Mouse (Mus musculus): ENCODE data around the gene Gas7. TPM values are rescaled to one million over a fixed set of nuclear protein-coding genes. Genes with fewer than 3 reads are reported as not detected.
A peak's percentile ranks its signal among the peaks of the same experiment; 100 is the strongest.

Gas7 gene
- 8.4 and 9.0 TPM in 2 replicates for polyA plus RNA-seq (2015; fragmentation: Nextera tagmentation; extraction: Ambion mirVana)

- WGBS = under 1% methylated on average over 75 of the region's 78 CpGs
- Histone ChIP-seq H3K27me3 (replicated peaks) (peaks cover 22% of the 10 kb centered on the region; the same call in 1 of the 2 replicates), H3K36me3 (no peaks in the 10 kb centered on the region), H3K9ac (peak within 1 kb of the TSS; percentile 85), H3K4me1 (peaks cover 32% of the 10 kb centered on the region), H3K4me3 (peak within 1 kb of the TSS; percentile 76), H3K4me2 (peak within 1 kb of the TSS; percentile 84), H3K9me3 (no peaks in the 10 kb centered on the region), H3K27ac (replicated peaks) (no peak within 1 kb of the TSS)
- peak; percentile 61; the same call in 1 of the 2 replicates for ATAC-seq (ENCODE audit: extremely low read depth, insufficient number of reproducible peaks, low FRiP score, low TSS enrichment)
Measured at GRCm38 (mm10) chr11:67454874-67455526, at the start of gene Gas7. Gene Gas7 (plus strand): TSS chr11:67455437.

GRCm38 (mm10) chr11:67414346-67414940 is 40.8 kb upstream of the Gas7 start:
- ATAC-seq (ENCODE audit: extremely low read depth, insufficient number of reproducible peaks, low FRiP score, low TSS enrichment) = no peak
- no peaks in the 10 kb centered on the region for H3K36me3 ChIP-seq
- H3K9me3 ChIP-seq = no peaks in the 10 kb centered on the region
- no peak overlapping the region for H3K27ac ChIP-seq (replicated peaks)
- 66% methylated on average over 6 of the region's 6 CpGs for WGBS
- no peak overlapping the region for H3K4me2 ChIP-seq
- no peaks in the 10 kb centered on the region; the same call in 1 of the 2 replicates for H3K27me3 ChIP-seq (replicated peaks)
- H3K4me3 ChIP-seq = no peak overlapping the region
- H3K9ac ChIP-seq = no peak overlapping the region
- H3K4me1 ChIP-seq = peaks cover 4% of the 10 kb centered on the region; the same call in 1 of the 2 replicates

GRCm38 (mm10) chr11:67423575-67423974 is 31.7 kb upstream of the Gas7 start:
- H3K9ac ChIP-seq = no peak overlapping the region
- no peaks in the 10 kb centered on the region for H3K27me3 ChIP-seq (replicated peaks)
- H3K4me3 ChIP-seq = no peak overlapping the region
- ATAC-seq (ENCODE audit: extremely low read depth, insufficient number of reproducible peaks, low FRiP score, low TSS enrichment) = no peak
- WGBS = 89% methylated on average over 13 of the region's 13 CpGs
- H3K4me2 ChIP-seq = no peak overlapping the region
- no peak overlapping the region for H3K27ac ChIP-seq (replicated peaks)
- H3K36me3 ChIP-seq = no peaks in the 10 kb centered on the region
- no peaks in the 10 kb centered on the region for H3K9me3 ChIP-seq
- H3K4me1 ChIP-seq = no peaks in the 10 kb centered on the region

GRCm38 (mm10) chr11:67428196-67428595 is 27.0 kb upstream of the Gas7 start:
- WGBS = 22% methylated on average over 3 of the region's 3 CpGs
- no peak for ATAC-seq (ENCODE audit: extremely low read depth, insufficient number of reproducible peaks, low FRiP score, low TSS enrichment)
- Histone ChIP-seq H3K4me3 (no peak overlapping the region), H3K4me1 (no peaks in the 10 kb centered on the region), H3K27me3 (replicated peaks) (no peaks in the 10 kb centered on the region), H3K9me3 (no peaks in the 10 kb centered on the region), H3K27ac (replicated peaks) (no peak overlapping the region), H3K36me3 (no peaks in the 10 kb centered on the region), H3K9ac (no peak overlapping the region), H3K4me2 (no peak overlapping the region)

- Histone ChIP-seq H3K27me3 (replicated peaks) (no peaks in the 10 kb centered on the region), H3K27ac (replicated peaks) (no peak overlapping the region), H3K4me2 (no peak overlapping the region), H3K4me3 (no peak overlapping the region), H3K36me3 (no peaks in the 10 kb centered on the region), H3K4me1 (no peaks in the 10 kb centered on the region), H3K9ac (no peak overlapping the region), H3K9me3 (no peaks in the 10 kb centered on the region)
- no peak for ATAC-seq (ENCODE audit: extremely low read depth, insufficient number of reproducible peaks, low FRiP score, low TSS enrichment)
- 12% methylated on average over 1 of the region's 1 CpGs for WGBS
Measured at GRCm38 (mm10) chr11:67429836-67430235, 25.4 kb upstream of the Gas7 start.

- 35% methylated on average over 14 of the region's 14 CpGs for WGBS
- Histone ChIP-seq H3K27me3 (replicated peaks) (no peaks in the 10 kb centered on the region), H3K4me2 (0 out of 2 replicates have a peak overlapping the region, but pooled peaks have one; percentile 14), H3K27ac (replicated peaks) (no peak overlapping the region), H3K9ac (no peak overlapping the region), H3K4me1 (no peaks in the 10 kb centered on the region), H3K36me3 (no peaks in the 10 kb centered on the region), H3K4me3 (no peak overlapping the region), H3K9me3 (no peaks in the 10 kb centered on the region)
- no peak for ATAC-seq (ENCODE audit: extremely low read depth, insufficient number of reproducible peaks, low FRiP score, low TSS enrichment)
Measured at GRCm38 (mm10) chr11:67431116-67431645, 24.1 kb upstream of the Gas7 start.

GRCm38 (mm10) chr11:67431864-67432263 is 23.4 kb upstream of the Gas7 start:
- Histone ChIP-seq H3K9ac (no peak overlapping the region), H3K36me3 (no peaks in the 10 kb centered on the region), H3K27me3 (replicated peaks) (no peaks in the 10 kb centered on the region), H3K4me1 (no peaks in the 10 kb centered on the region), H3K4me2 (no peak overlapping the region), H3K4me3 (no peak overlapping the region), H3K9me3 (no peaks in the 10 kb centered on the region), H3K27ac (replicated peaks) (no peak overlapping the region)
- no peak for ATAC-seq (ENCODE audit: extremely low read depth, insufficient number of reproducible peaks, low FRiP score, low TSS enrichment)
- 54% methylated on average over 4 of the region's 4 CpGs for WGBS

- ATAC-seq (ENCODE audit: extremely low read depth, insufficient number of reproducible peaks, low FRiP score, low TSS enrichment) = no peak
- 82% methylated on average over 5 of the region's 5 CpGs for WGBS
- H3K36me3 ChIP-seq = no peaks in the 10 kb centered on the region
- no peaks in the 10 kb centered on the region for H3K27me3 ChIP-seq (replicated peaks)
- no peaks in the 10 kb centered on the region for H3K4me1 ChIP-seq
- H3K4me2 ChIP-seq = no peak overlapping the region
- no peaks in the 10 kb centered on the region for H3K9me3 ChIP-seq
- no peak overlapping the region for H3K27ac ChIP-seq (replicated peaks)
- no peak overlapping the region for H3K9ac ChIP-seq
- H3K4me3 ChIP-seq = no peak overlapping the region
Measured at GRCm38 (mm10) chr11:67433763-67434162, 21.5 kb upstream of the Gas7 start.

GRCm38 (mm10) chr11:67438746-67439145 is 16.5 kb upstream of the Gas7 start:
- no peaks in the 10 kb centered on the region for H3K4me1 ChIP-seq

GRCm38 (mm10) chr11:67445058-67445825 is 10.0 kb upstream of the Gas7 start:
- Histone ChIP-seq H3K4me2 (no peak overlapping the region), H3K36me3 (no peaks in the 10 kb centered on the region), H3K9me3 (no peaks in the 10 kb centered on the region), H3K9ac (no peak overlapping the region), H3K4me3 (no peak overlapping the region), H3K27me3 (replicated peaks) (no peaks in the 10 kb centered on the region), H3K27ac (replicated peaks) (no peak overlapping the region), H3K4me1 (no peaks in the 10 kb centered on the region)
- no peak for ATAC-seq (ENCODE audit: extremely low read depth, insufficient number of reproducible peaks, low FRiP score, low TSS enrichment)
- 60% methylated on average over 14 of the region's 14 CpGs for WGBS

More at GRCm38 (mm10) chr11:67438746-67439145, 16.5 kb upstream of the Gas7 start:
- Histone ChIP-seq H3K9ac (no peak overlapping the region), H3K27ac (replicated peaks) (no peak overlapping the region), H3K27me3 (replicated peaks) (no peaks in the 10 kb centered on the region), H3K4me3 (no peak overlapping the region), H3K4me2 (no peak overlapping the region), H3K9me3 (no peaks in the 10 kb centered on the region), H3K36me3 (no peaks in the 10 kb centered on the region)
- ATAC-seq (ENCODE audit: extremely low read depth, insufficient number of reproducible peaks, low FRiP score, low TSS enrichment) = no peak
- WGBS = 85% methylated on average over 5 of the region's 5 CpGs

- no peak overlapping the region for H3K4me2 ChIP-seq
- WGBS = 86% methylated on average over 5 of the region's 5 CpGs
- 0 out of 2 replicates have a peak, but pooled peaks cover 21% of the 10 kb centered on the region for H3K27me3 ChIP-seq (replicated peaks)
- H3K27ac ChIP-seq (replicated peaks) = no peak overlapping the region
- H3K4me1 ChIP-seq = peaks cover 13% of the 10 kb centered on the region
- ATAC-seq (ENCODE audit: extremely low read depth, insufficient number of reproducible peaks, low FRiP score, low TSS enrichment) = no peak
- H3K9ac ChIP-seq = no peak overlapping the region
- H3K36me3 ChIP-seq = no peaks in the 10 kb centered on the region
- no peak overlapping the region for H3K4me3 ChIP-seq
- no peaks in the 10 kb centered on the region for H3K9me3 ChIP-seq
Measured at GRCm38 (mm10) chr11:67451525-67451924, 3.7 kb upstream of the Gas7 start.
